Mouse (Mus musculus) kidney, adult 2 months (tissue): ENCODE data around the gene 4933415F23Rik.

ENCODE experiments used
- CTCF ChIP-seq: fragments of 200-500 bp; conservative IDR thresholded peaks from 2 replicates; pipeline ENCODE4 v1.5.1; 2011; ENCODE audit warnings: low read depth, mild to moderate bottlenecking, control low read depth, low read length, moderate library complexity, mixed read lengths; ENCODE audit not compliant: insufficient read depth, insufficient read length
- POLR2A ChIP-seq: fragments of 200-500 bp; IDR thresholded peaks from one replicate; pipeline ENCODE4 v1.6.1; 2011; ENCODE audit warnings: low read depth, low read length, control low read depth

DNA sequence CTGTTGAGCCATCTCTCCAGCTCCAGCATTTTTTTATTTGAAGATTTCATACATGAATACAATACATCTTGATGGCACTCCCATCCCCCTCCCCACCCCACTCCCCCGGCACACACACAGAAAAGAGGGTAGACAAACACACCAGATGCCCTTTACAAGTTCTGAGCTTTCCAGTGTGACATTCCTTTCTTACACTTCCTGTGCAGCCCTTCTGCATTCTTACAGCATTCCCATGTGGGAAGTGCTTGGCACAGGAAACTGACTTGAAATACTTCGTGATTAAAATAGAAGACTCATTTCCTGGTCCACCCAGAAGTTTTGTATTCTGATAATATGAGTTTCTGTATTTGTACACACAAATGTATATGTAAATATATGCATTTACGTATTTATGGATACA is 15.4 kb upstream of the 4933415F23Rik start:
- TF ChIP-seq CTCF (no peak), POLR2A (no peak)
